25 mouse cellular contexts compared by ENCODE assay signal in the genomic region with DNA sequence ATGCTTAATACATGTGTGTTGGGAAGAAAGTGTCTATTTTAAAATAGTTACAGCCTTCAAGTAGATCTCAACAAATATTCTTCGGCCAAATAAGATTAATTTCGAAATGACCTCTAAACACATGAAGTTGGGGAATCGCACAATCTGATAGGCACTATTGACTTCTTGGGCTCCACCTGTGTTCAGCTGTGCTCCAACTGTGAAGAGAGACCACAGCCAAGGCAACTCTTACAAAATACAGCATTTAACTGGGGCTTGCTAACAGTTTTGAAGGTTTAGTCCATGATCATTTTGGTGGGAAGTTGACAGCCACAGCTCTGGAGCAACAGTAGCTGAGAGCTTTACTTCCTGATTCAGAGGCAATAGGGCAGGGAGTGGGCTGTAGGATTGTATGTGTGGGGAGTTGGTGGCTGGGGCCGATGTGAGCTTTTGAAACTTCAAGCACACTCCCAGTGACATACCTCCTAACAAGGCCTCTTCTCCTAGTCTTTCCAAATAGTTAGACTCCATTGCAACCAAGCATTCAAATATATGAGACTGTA.
A peak's percentile ranks its signal among the peaks of the same experiment; 100 is the strongest.
DNase-seq lines count a peak whose midpoint lies in the region; ATAC-seq lines count a peak whose summit lies in the region.
"Had no signal": no experiment of that assay in that cellular context is flagged by ENCODE, and none has a peak within 500 bp of the region (broad histone marks: within the 10 kb centered on the region; RNA-seq: fewer than 3 reads in every experiment).

No protein-coding gene starts in this region.

- intact Hi-C loops in heart, postnatal 36 days (cut with DNase I): loop anchor here (10.0 kb wide), 1 partner anchor 397 kb away; no protein-coding TSS in a partner anchor
- intact Hi-C loops in heart, postnatal 14 days (cut with DNase I): no loop called here

- H3K9ac ChIP-seq in heart, embryonic 12.5 days: no peak overlapping the region
- H3K9ac ChIP-seq: forebrain, embryonic 13.5 days; heart, embryonic 15.5 days; hindbrain, embryonic 14.5 days had no signal

- ATAC-seq in heart, embryonic 12.5 days (ENCODE audit: insufficient number of reproducible peaks, low FRiP score): no peak
- peak; percentile 96 for ATAC-seq in megakaryocyte progenitor cell, adult 5-6 weeks (replicated peaks; ENCODE audit: poor library complexity)
- ATAC-seq: forebrain, embryonic 13.5 days; forebrain, embryonic 16.5 days; intestine, postnatal 0 days; Patski had no signal

- H3K4me3 ChIP-seq in heart, embryonic 12.5 days: no peak overlapping the region
- H3K4me3 ChIP-seq: forebrain, embryonic 10.5 days; forebrain, embryonic 13.5 days; heart, adult 2 months; heart, embryonic 15.5 days had no signal

- no peak overlapping the region for H3K27ac ChIP-seq in heart, embryonic 12.5 days (ENCODE audit: poor library complexity, severe bottlenecking)
- H3K27ac ChIP-seq: forebrain, embryonic 10.5 days; forebrain, embryonic 13.5 days; heart, adult 2 months; heart, embryonic 15.5 days; hindbrain, embryonic 14.5 days had no signal

- 84% methylated on average over 4 of the region's 4 CpGs for WGBS in heart, embryonic 12.5 days

- H3K9me3 ChIP-seq in heart, embryonic 12.5 days (replicated peaks): no peaks in the 10 kb centered on the region
- H3K9me3 ChIP-seq: forebrain, embryonic 10.5 days; forebrain, embryonic 13.5 days; heart, embryonic 15.5 days had no signal

- H3K4me1 ChIP-seq in heart, embryonic 12.5 days (replicated peaks): no peaks in the 10 kb centered on the region
- H3K4me1 ChIP-seq: forebrain, embryonic 10.5 days; forebrain, embryonic 13.5 days; heart, embryonic 15.5 days had no signal

- DNase-seq in heart, adult 18-20 months: peak; percentile 50 to 62
- DNase-seq in heart, postnatal 36 days: no peak
- DNase-seq in heart, postnatal 14 days: peak; percentile 16 to 19
- no peak for DNase-seq in thymus, postnatal 14 days
- DNase-seq: adrenal gland, postnatal 10 days; adrenal gland, postnatal 36 days; B cell, adult 2 months; cerebellum, adult 18-20 months; cerebellum, adult 9-10 months; cerebellum, postnatal 14 days; gastrocnemius, postnatal 10 days; gastrocnemius, postnatal 36 days; kidney, adult 8-10 months had no signal

- H3K36me3 ChIP-seq in heart, embryonic 12.5 days: no peaks in the 10 kb centered on the region
- H3K36me3 ChIP-seq: forebrain, embryonic 10.5 days; G1E; heart, embryonic 15.5 days had no signal

- H3K4me2 ChIP-seq in heart, embryonic 12.5 days: no peak overlapping the region
- H3K4me2 ChIP-seq: forebrain, embryonic 13.5 days; heart, embryonic 15.5 days; hindbrain, embryonic 14.5 days had no signal

- no peaks in the 10 kb centered on the region for H3K27me3 ChIP-seq in heart, embryonic 12.5 days (replicated peaks)
- H3K27me3 ChIP-seq: CH12.LX; forebrain, embryonic 13.5 days; heart, embryonic 15.5 days; Patski had no signal

Comparison
In these comparisons a context has a peak if more than half of its experiments do, and no peak if none do; other contexts are left out.
1. DNase-seq: peak in heart, adult 18-20 months (2 of 2) and heart, postnatal 14 days (2 of 2); none in heart, postnatal 36 days (0 of 2) and thymus, postnatal 14 days (single experiment).